In the genomic region with DNA sequence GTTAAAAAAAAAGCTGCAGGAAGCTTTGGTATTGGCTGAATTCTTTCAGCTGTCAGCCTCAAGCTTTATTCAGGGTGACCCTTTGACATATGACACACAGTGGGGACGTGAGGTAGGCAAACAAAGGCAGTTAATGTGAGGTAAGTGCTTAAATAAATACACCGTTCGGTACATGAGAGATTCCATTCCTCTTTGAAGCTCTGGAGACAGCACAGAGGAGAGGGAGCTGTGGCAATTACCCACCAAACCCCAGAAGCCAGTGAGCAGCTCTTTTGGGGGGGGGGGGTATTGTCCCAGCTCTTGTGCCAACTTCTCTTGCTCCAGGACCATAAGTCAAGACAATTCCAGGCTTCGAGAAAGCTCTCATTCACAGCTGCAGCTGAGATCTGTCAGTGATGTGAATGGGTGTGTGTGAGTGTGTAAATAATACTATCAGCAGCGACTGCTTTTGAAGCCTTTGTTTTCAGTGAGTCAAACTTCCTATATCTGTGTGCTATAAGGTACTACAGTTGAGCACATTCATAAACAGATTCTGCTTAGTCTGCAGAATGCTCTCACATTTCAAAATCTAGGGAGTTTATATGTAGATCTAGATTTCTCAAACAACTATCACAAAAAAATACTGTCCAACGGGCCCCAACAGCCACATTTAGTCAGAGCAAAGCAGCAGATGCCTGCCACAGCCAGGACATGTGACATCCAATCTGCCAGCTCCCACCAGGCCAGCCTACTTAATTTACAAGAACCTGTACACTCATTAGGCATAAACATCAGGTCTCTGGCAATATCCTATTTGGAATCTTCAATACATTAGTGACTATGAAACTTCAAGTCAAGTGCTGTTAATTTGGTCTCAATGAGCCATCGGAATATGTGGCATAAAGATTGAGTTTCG, we compare ENCODE assay signal across 9 mouse cellular contexts. TPM values are rescaled to one million over a fixed set of nuclear protein-coding genes. Genes with fewer than 3 reads are reported as not detected.
DNase-seq lines count a peak whose midpoint lies in the region; ATAC-seq lines count a peak whose summit lies in the region.
"Had no signal": no experiment of that assay in that cellular context is flagged by ENCODE, and none has a peak within 500 bp of the region (broad histone marks: within the 10 kb centered on the region; RNA-seq: fewer than 3 reads in every experiment).

No protein-coding gene starts in this region.

- no peaks in the 10 kb centered on the region for H3K9me3 ChIP-seq in limb, embryonic 11.5 days (ENCODE audit: control insufficient read depth, low read length)
- no peaks in the 10 kb centered on the region for H3K9me3 ChIP-seq in limb, embryonic 10.5 days (replicated peaks)
- no peaks in the 10 kb centered on the region for H3K9me3 ChIP-seq in forebrain, embryonic 11.5 days (ENCODE audit: control insufficient read depth, low read length)
- H3K9me3 ChIP-seq in intestine, embryonic 14.5 days (ENCODE audit: control insufficient read depth, low read length), result no peaks in the 10 kb centered on the region
- no peaks in the 10 kb centered on the region for H3K9me3 ChIP-seq in neural tube, embryonic 14.5 days (ENCODE audit: control insufficient read depth, low read length)
- H3K9me3 ChIP-seq: embryonic facial prominence, embryonic 12.5 days had no signal

- no peak overlapping the region for H3K4me3 ChIP-seq in limb, embryonic 11.5 days (ENCODE audit: low read depth, low read length)
- no peak overlapping the region for H3K4me3 ChIP-seq in limb, embryonic 10.5 days
- no peak overlapping the region for H3K4me3 ChIP-seq in forebrain, embryonic 11.5 days (ENCODE audit: low read depth, low read length)
- no peak overlapping the region for H3K4me3 ChIP-seq in intestine, embryonic 14.5 days (ENCODE audit: low read depth, low read length)
- H3K4me3 ChIP-seq in neural tube, embryonic 14.5 days (ENCODE audit: low read depth, low read length), result no peak overlapping the region
- H3K4me3 ChIP-seq: embryonic facial prominence, embryonic 12.5 days had no signal

- 42% methylated on average over 8 of the region's 8 CpGs for WGBS in limb, embryonic 11.5 days
- 51% methylated on average over 8 of the region's 8 CpGs for WGBS in limb, embryonic 10.5 days
- 38% methylated on average over 8 of the region's 8 CpGs for WGBS in forebrain, embryonic 11.5 days
- 30% methylated on average over 8 of the region's 8 CpGs for WGBS in intestine, embryonic 14.5 days
- WGBS in neural tube, embryonic 14.5 days, result 22% methylated on average over 8 of the region's 8 CpGs

- no peak overlapping the region for H3K9ac ChIP-seq in limb, embryonic 11.5 days (ENCODE audit: low read length)
- no peak overlapping the region for H3K9ac ChIP-seq in forebrain, embryonic 11.5 days (ENCODE audit: low read length)
- H3K9ac ChIP-seq in intestine, embryonic 14.5 days (ENCODE audit: low read length), result no peak overlapping the region
- H3K9ac ChIP-seq in neural tube, embryonic 14.5 days (replicated peaks; ENCODE audit: low read depth, low read length), result no peak overlapping the region
- H3K9ac ChIP-seq: embryonic facial prominence, embryonic 12.5 days had no signal

- ATAC-seq in limb, embryonic 11.5 days (ENCODE audit: insufficient number of reproducible peaks, low FRiP score, low TSS enrichment, low read depth), result 0 out of 2 replicates have a peak, but pooled peaks have one; percentile 57
- peak; percentile 40; the same call in 1 of the 2 replicates for ATAC-seq in forebrain, embryonic 11.5 days (replicated peaks; ENCODE audit: low FRiP score)
- ATAC-seq in intestine, embryonic 14.5 days (replicated peaks; ENCODE audit: low FRiP score, low TSS enrichment, low read depth), result peak; percentile 90
- ATAC-seq in neural tube, embryonic 14.5 days (ENCODE audit: low read depth), result peak; percentile 64

- no peaks in the 10 kb centered on the region for H3K36me3 ChIP-seq in limb, embryonic 11.5 days (ENCODE audit: control insufficient read depth, insufficient read depth, low read length)
- no peaks in the 10 kb centered on the region for H3K36me3 ChIP-seq in limb, embryonic 10.5 days
- H3K36me3 ChIP-seq in forebrain, embryonic 11.5 days (ENCODE audit: control insufficient read depth, insufficient read depth, low read length), result no peaks in the 10 kb centered on the region
- no peaks in the 10 kb centered on the region for H3K36me3 ChIP-seq in intestine, embryonic 14.5 days (ENCODE audit: control insufficient read depth, insufficient read depth, low read length)
- H3K36me3 ChIP-seq in neural tube, embryonic 14.5 days (ENCODE audit: control insufficient read depth, insufficient read depth, low read length), result no peaks in the 10 kb centered on the region
- H3K36me3 ChIP-seq: embryonic facial prominence, embryonic 12.5 days had no signal

- H3K27ac ChIP-seq in limb, embryonic 11.5 days (replicated peaks; ENCODE audit: low read depth, low read length), result no peak overlapping the region
- no peak overlapping the region for H3K27ac ChIP-seq in limb, embryonic 10.5 days
- H3K27ac ChIP-seq in forebrain, embryonic 11.5 days (ENCODE audit: low read depth, low read length), result no peak overlapping the region
- H3K27ac ChIP-seq in intestine, embryonic 14.5 days (ENCODE audit: low read depth), result 0 out of 2 replicates have a peak overlapping the region, but pooled peaks have one; percentile 5
- peak overlapping the region; percentile 74 for H3K27ac ChIP-seq in neural tube, embryonic 14.5 days (ENCODE audit: low read depth, low read length)
- H3K27ac ChIP-seq: embryonic facial prominence, embryonic 12.5 days had no signal

- no peak overlapping the region for H3K4me2 ChIP-seq in limb, embryonic 11.5 days (ENCODE audit: low read depth, severe bottlenecking)
- H3K4me2 ChIP-seq in forebrain, embryonic 11.5 days (ENCODE audit: low read depth, low read length, severe bottlenecking), result no peak overlapping the region
- H3K4me2 ChIP-seq in intestine, embryonic 14.5 days (ENCODE audit: low read length), result 0 out of 2 replicates have a peak overlapping the region, but pooled peaks have one; percentile 18
- H3K4me2 ChIP-seq in neural tube, embryonic 14.5 days (ENCODE audit: low read depth, low read length), result 0 out of 2 replicates have a peak overlapping the region, but pooled peaks have one; percentile 0
- H3K4me2 ChIP-seq: embryonic facial prominence, embryonic 12.5 days had no signal

- DNase-seq in limb, embryonic 11.5 days (ENCODE audit: low spot score), result no peak
- DNase-seq in limb, embryonic 10.5 days (ENCODE audit: low spot score), result no peak
- DNase-seq in forebrain, embryonic 11.5 days (ENCODE audit: low spot score), result no peak
- peak; percentile 64 for DNase-seq in intestine, embryonic 14.5 days (ENCODE audit: low spot score)
- DNase-seq in spleen, postnatal 14 days (ENCODE audit: low spot score in 2 of 2), result no peak
- no peak for DNase-seq in left cerebral cortex, adult 18-20 months (ENCODE audit: low spot score in 2 of 2)
- DNase-seq: thymus, postnatal 36 days had no signal

- H3K27me3 ChIP-seq in limb, embryonic 11.5 days (ENCODE audit: control insufficient read depth, insufficient read depth, low read length), result no peaks in the 10 kb centered on the region
- H3K27me3 ChIP-seq in limb, embryonic 10.5 days (ENCODE audit: low read depth, poor library complexity, severe bottlenecking), result no peaks in the 10 kb centered on the region
- H3K27me3 ChIP-seq in forebrain, embryonic 11.5 days (ENCODE audit: control insufficient read depth, insufficient read depth, low read length), result no peaks in the 10 kb centered on the region
- H3K27me3 ChIP-seq in intestine, embryonic 14.5 days (replicated peaks; ENCODE audit: control insufficient read depth, insufficient read depth, low read length), result no peaks in the 10 kb centered on the region
- H3K27me3 ChIP-seq in neural tube, embryonic 14.5 days (ENCODE audit: control insufficient read depth, insufficient read depth, low read length), result no peaks in the 10 kb centered on the region
- H3K27me3 ChIP-seq: embryonic facial prominence, embryonic 12.5 days had no signal

- peaks cover 11% of the 10 kb centered on the region for H3K4me1 ChIP-seq in limb, embryonic 11.5 days (ENCODE audit: control insufficient read depth, insufficient read depth, low read length)
- H3K4me1 ChIP-seq in limb, embryonic 10.5 days, result peaks cover 17% of the 10 kb centered on the region
- H3K4me1 ChIP-seq in forebrain, embryonic 11.5 days (replicated peaks; ENCODE audit: control insufficient read depth, insufficient read depth, low read length), result peaks cover 8% of the 10 kb centered on the region
- peaks cover 6% of the 10 kb centered on the region; the same call in 1 of the 2 replicates for H3K4me1 ChIP-seq in intestine, embryonic 14.5 days (replicated peaks; ENCODE audit: control insufficient read depth, insufficient read depth, low read length)
- H3K4me1 ChIP-seq in neural tube, embryonic 14.5 days (ENCODE audit: control insufficient read depth, insufficient read depth, low read length), result peaks cover 16% of the 10 kb centered on the region

RNA-seq across cellular contexts. Expression of gene Plcb1, which starts 40.5 kb away (rescaled TPM):
- 10.4 and 10.8 TPM in 2 replicates for polyA plus RNA-seq in limb, embryonic 11.5 days (2014; fragmentation: Nextera tagmentation; extraction: Ambion mirVana)
- polyA plus RNA-seq in limb, embryonic 10.5 days (2016; fragmentation: Nextera tagmentation; extraction: Ambion mirVana), result 9.7 and 12.2 TPM in 2 replicates
- 12.8 TPM in 2 replicates for polyA plus RNA-seq in forebrain, embryonic 11.5 days (2014; fragmentation: Nextera tagmentation; extraction: Ambion mirVana)
- 13.0 and 14.0 TPM in 2 replicates for polyA plus RNA-seq in intestine, embryonic 14.5 days (2014; fragmentation: Nextera tagmentation; extraction: Ambion mirVana)
- 114 and 118 TPM in 2 replicates for polyA plus RNA-seq in neural tube, embryonic 14.5 days (2014; fragmentation: Nextera tagmentation; extraction: Ambion mirVana)
- 100 to 1,000 TPM; 166 to 177 TPM for total RNA-seq in left cerebral cortex, adult 18-20 months (2021)

Comparison
In these comparisons a context has a peak if more than half of its experiments do, and no peak if none do; other contexts are left out.
1. ATAC-seq: peak in every context shown above with its lines; median percentile 90 in intestine, embryonic 14.5 days; 64 in neural tube, embryonic 14.5 days; 57 in limb, embryonic 11.5 days; 40 in forebrain, embryonic 11.5 days.
2. H3K27ac ChIP-seq: peak in intestine, embryonic 14.5 days (single experiment) and neural tube, embryonic 14.5 days (single experiment); none in limb, embryonic 11.5 days (single experiment), limb, embryonic 10.5 days (single experiment) and forebrain, embryonic 11.5 days (single experiment).
3. H3K4me2 ChIP-seq: peak in intestine, embryonic 14.5 days (single experiment) and neural tube, embryonic 14.5 days (single experiment); none in limb, embryonic 11.5 days (single experiment) and forebrain, embryonic 11.5 days (single experiment).